Mouse (Mus musculus) c-Kit-positive CD71-positive TER-119-negative erythroid progenitor cells, embryonic 14.5 days (primary cell): ENCODE measurements at regions not wholly inside any gene's neighbourhood (a gene's known extent, or its start where the extent isn't known, plus 50 kb on each side); places are given as distances from the start of the nearest gene placed in this dataset.

ENCODE experiments used
- DNase-seq: peaks from one replicate; pipeline ENCODE4 v3.0.0-alpha.2; 2013; ENCODE audit warnings: low read depth

GRCm38 (mm10) chr15:43926034-43926433 is 3791.9 kb downstream of the 9330182O14Rik start:
- DNase-seq, result no peak

DNA sequence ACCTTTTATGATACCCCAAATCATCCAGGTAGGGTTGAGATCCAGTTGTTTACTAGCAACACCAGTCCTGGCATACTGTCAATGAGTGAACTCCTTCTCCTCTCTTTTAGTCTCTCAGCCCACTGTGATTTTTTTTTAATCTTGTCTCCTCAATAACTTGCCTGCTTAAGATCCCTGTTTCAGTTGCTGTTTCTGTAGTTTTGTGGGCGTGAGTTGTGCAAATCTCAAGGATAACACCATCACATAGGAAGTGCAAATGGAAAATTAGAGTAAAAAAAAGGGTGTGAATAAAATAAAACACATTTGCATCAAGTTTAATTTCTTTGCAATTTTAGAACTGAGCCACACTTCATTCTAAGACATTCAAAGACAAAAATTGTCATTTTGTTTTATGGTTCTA is 3799.4 kb downstream of the 9330182O14Rik start:
- no peak for DNase-seq

DNA sequence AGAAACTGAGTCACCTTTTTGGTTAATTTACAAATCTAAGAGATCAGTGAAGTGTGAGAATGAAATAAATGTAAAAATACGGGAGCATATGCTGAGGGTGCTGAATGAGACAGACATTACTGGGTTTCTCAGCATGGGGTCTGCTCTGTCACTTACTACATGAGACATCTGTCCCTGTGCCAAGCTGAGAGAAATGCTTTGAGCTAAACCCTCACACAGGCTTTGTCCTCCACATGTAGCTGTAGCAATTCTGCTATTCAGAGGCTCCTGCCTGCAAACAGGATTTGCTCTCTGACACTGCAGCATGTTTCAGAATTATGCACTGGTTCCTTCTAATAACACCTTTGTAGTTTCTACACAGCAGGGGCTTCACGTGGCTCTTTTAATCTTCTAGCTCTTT is 3806.3 kb downstream of the 9330182O14Rik start:
- DNase-seq, result no peak

DNA sequence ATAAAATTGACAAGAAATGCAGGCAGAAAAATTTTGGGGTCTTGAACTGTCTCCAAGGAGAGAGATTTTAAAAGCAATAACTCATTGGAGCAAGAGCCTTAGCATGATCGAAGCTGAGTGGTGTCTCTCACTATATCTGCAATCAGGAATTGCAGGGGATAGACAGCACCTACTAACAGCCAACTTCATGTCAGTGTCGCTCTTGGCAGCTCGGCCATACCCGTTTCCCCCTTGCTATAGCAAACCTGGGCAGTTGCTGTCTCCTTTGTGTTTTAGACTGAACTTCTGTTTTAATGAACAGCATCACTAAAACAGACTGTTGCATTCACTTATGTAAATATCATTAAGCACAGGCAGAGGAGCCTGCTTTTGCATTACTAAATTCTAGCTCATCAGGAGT is 3806.7 kb downstream of the 9330182O14Rik start:
- DNase-seq, result no peak

- no peak for DNase-seq
Measured at GRCm38 (mm10) chr15:43942002-43942660, 3808.0 kb downstream of the 9330182O14Rik start.

GRCm38 (mm10) chr15:43984991-43985390 is 3850.8 kb downstream of the 9330182O14Rik start:
- DNase-seq, result no peak

DNA sequence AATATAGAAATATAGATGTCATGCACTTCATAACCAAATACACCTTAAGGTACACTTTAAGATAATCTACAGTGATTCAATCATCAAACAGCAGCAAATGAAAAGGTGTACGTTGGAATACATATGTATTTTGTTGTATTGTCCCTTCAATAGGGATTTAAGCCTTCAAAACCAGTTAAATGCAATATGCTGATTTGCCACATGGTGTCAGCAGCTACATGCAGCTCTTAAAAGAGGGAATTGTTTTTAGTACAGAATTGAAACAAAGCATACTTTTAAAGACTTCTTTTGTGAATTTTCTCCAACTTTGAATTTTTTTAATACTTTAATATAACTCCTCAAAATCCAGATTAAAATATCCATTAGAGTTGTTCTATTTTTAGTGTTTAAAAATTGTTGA is 3857.1 kb downstream of the 9330182O14Rik start:
- DNase-seq, result peak; percentile 1

GRCm38 (mm10) chr15:43992936-43993335 is 3858.8 kb downstream of the 9330182O14Rik start:
- no peak for DNase-seq

- DNase-seq, result no peak
Measured at GRCm38 (mm10) chr15:44026468-44027028, 3892.4 kb downstream of the 9330182O14Rik start.

- DNase-seq, result no peak
Measured at GRCm38 (mm10) chr15:44035900-44036299, 3901.7 kb downstream of the 9330182O14Rik start.

- no peak for DNase-seq
Measured at GRCm38 (mm10) chr15:44037893-44038292, 3903.7 kb downstream of the 9330182O14Rik start.

- DNase-seq, result no peak
Measured at GRCm38 (mm10) chr15:44050565-44051274, 3916.6 kb downstream of the 9330182O14Rik start.

DNA sequence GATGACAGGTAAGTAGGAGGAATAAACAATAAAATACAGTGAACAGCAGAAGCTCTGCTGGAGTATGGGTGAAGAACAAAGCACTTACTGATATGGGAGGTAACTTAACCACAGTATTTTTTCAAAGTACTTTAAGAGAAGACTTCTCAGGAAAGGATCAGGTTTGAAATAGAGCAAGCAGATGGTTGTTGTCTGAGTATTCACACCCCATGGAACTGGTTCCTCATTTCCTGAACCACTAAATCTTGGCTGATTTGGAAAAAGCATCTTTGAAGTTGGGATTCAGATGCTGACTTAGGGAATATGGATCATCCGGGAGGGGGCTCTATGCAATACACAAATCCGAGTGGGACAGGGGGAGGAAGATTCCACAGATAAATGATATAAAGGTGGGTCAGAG is 3930.7 kb downstream of the 9330182O14Rik start:
- DNase-seq, result no peak

- DNase-seq, result no peak
Measured at GRCm38 (mm10) chr15:44083680-44084079, 3949.5 kb downstream of the 9330182O14Rik start.

DNA sequence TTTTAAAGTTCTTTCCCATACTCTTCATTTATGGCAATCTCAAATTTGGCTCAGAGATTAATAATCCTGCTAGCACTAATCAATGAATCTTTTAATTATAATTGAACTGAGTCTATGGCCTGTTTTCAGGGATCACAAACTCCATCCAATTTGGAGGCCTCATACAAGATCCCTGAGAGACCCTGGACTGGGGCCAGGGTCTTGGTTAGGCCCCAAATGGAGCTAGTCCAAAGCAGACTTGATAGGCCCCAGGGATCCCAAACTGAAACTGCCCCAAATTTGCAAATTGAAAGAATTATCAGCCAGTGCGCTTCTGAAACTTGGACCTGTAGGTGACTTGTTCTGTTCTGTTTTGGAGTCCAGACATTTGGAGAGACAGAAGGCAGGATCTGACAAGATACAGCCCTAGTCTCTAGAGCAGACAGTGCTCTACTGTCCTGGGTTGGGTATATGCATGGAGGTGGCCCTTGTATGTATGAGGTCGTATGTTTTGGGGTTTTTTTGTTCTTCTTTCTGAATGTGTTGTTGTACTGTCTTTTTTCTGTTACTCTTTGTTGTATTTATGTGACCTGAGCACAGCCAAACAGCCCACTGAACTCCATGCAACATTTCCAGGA is 3978.3 kb downstream of the 9330182O14Rik start:
- DNase-seq, result no peak

GRCm38 (mm10) chr15:44134213-44134612 is 4000.0 kb downstream of the 9330182O14Rik start:
- DNase-seq, result no peak
